Mouse (Mus musculus) lung, postnatal 0 days (tissue): Measurements from ENCODE around the gene Stac2.

Experiments used
- CTCF ChIP-seq: IDR thresholded peaks from 2 replicates; pipeline ENCODE4 v1.5.1; 2016; ENCODE audit warnings: antibody characterized with exemption, mild to moderate bottlenecking
- EP300 ChIP-seq: IDR thresholded peaks from 2 replicates; pipeline ENCODE4 v1.6.1; 2016; ENCODE audit warnings: antibody characterized with exemption, mild to moderate bottlenecking, control low read depth

DNA sequence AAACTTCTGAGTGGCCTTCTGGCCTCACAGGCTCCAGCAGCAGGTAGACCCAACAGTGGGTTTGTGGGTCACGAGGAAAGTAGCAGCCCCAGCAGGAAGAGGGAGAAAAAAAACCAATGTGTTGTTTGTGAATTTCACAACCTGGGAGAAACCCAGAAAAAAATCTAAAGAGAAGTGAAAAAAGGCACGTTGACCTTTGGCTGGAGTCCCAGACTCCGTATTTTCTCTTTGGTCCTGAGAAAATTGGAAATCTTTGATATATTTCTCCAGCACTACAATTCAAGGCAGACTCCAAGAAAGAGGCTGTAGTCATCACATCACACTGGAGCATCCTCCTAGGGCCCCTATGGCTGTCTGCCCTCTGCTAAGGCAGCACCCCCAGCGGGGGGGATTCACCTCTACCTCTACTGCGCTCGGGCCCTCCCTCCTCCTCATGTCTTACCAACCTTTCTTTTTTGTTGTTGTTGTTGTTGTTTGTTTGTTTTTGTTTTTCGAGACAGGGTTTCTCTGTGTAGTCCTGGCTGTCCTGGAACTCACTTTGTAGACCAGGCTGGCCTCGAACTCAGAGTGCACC lies 55.8 kb downstream of the Stac2 start:
- TF ChIP-seq CTCF: no peak
- TF ChIP-seq EP300: no peak
